Mouse (Mus musculus): Measurements from ENCODE around the gene Gm16513.
"Not testable (repeated sequence)": the region's sequence is repeated elsewhere in the genome, so short reads cannot be mapped to it uniquely, and the experiment has no call there.

Gene Gm16513

DNA sequence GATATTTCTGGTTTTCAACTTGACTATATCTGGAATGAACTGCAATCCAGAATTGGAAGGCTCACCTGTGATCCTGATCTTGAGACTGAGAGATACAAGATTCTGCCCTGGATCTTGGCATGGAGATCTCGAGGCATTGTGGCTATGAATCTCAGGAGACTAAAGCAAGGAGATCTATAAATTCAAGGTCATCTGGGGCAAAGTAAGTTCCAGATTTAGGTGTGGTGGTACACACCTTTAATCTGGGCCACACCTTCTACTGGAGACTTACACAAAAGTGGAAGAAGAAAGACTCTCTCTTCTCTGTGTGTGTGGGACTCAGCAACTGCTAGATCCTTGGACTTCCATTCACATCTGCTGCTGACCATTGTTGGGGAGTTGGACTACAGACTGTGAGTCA lies at the start of gene Gm16513:
TSS of gene Gm16513 (plus strand) at position 301 of the 400 bp plus-strand sequence.
- DNase-seq: not testable (repeated sequence)

Measured in kidney, adult 11 months (tissue).